Mouse (Mus musculus) thymus, adult 2 months (tissue): ENCODE measurements around the gene Mrm3. TPM values are rescaled to one million over a fixed set of nuclear protein-coding genes. Genes with fewer than 3 reads are reported as not detected.

ENCODE experiments used
- DNase-seq: peaks from one replicate; pipeline ENCODE4 v3.0.0; 2021
- H3K27ac ChIP-seq: fragments of 200-500 bp; 2 replicates; pipeline ENCODE4 v1.5.1; 2012; ENCODE audit warnings: low read length, control low read depth; ENCODE audit not compliant: control insufficient read depth, insufficient read depth
- H3K27me3 ChIP-seq: fragments of 200-500 bp; 2 replicates; pipeline ENCODE4 v1.6.1; 2012; ENCODE audit warnings: mild to moderate bottlenecking, low read length, moderate library complexity, mixed read lengths; ENCODE audit not compliant: control insufficient read depth, insufficient read depth
- H3K36me3 ChIP-seq: fragments of 200-500 bp; 2 replicates; pipeline ENCODE4 v1.6.1; 2012; ENCODE audit warnings: mild to moderate bottlenecking, low read length, moderate library complexity; ENCODE audit not compliant: control insufficient read depth, insufficient read depth
- H3K4me1 ChIP-seq: fragments of 200-500 bp; replicated peaks from 2 replicates; pipeline ENCODE4 v1.6.1; 2012; ENCODE audit warnings: low read length; ENCODE audit not compliant: control insufficient read depth, insufficient read depth
- H3K4me3 ChIP-seq: fragments of 200-500 bp; 2 replicates; pipeline ENCODE4 v1.5.1; 2012; ENCODE audit warnings: mild to moderate bottlenecking, low read length, control low read depth, moderate library complexity; ENCODE audit not compliant: control insufficient read depth, insufficient read depth
- CTCF ChIP-seq: fragments of 200-500 bp; IDR thresholded peaks from 2 replicates; pipeline ENCODE4 v1.5.1; 2012; ENCODE audit warnings: mild to moderate bottlenecking, control low read depth, low read length, moderate library complexity, borderline replicate concordance; ENCODE audit not compliant: control insufficient read depth, poor library complexity, insufficient read depth; ENCODE audit errors: extremely low read depth
- POLR2A ChIP-seq: fragments of 200-500 bp; IDR thresholded peaks from 2 replicates; pipeline ENCODE4 v1.6.1; 2012; ENCODE audit warnings: mild to moderate bottlenecking, low read length, control low read depth, moderate library complexity; ENCODE audit not compliant: control insufficient read depth, poor library complexity, insufficient read depth; ENCODE audit errors: extremely low read depth
- WGBS: fragments of 180-500 bp; shearing (Covaris S2); methylation state at CpG from one replicate; pipeline ENCODE4 v1.1.7; 2018; 5-methylcytosine and 5-hydroxymethylcytosine counted together
- polyA plus RNA-seq: library from polyadenylated mRNA; depleted of rRNA; stranded (reverse); fragments of >200 nt; gene quantifications from 2 replicates; pipeline ENCODE4 v1.2.3, GENCODE M21; 2012

Gene Mrm3
- polyA plus RNA-seq, 1 experiment, result 7.6 TPM

- no peak for TF ChIP-seq POLR2A
- TF ChIP-seq CTCF, result no peak
- Histone ChIP-seq H3K27me3 (no peaks in the 10 kb centered on the region), H3K27ac (no peak overlapping the region), H3K36me3 (no peaks in the 10 kb centered on the region), H3K4me1 (no peaks in the 10 kb centered on the region), H3K4me3 (no peak overlapping the region)
- WGBS, result 93% methylated on average over 6 of the region's 6 CpGs
- DNase-seq, result no peak
Measured at GRCm38 (mm10) chr11:76268521-76269065, 25.1 kb downstream of the Mrm3 start.

GRCm38 (mm10) chr11:76272440-76272839 is 28.9 kb downstream of the Mrm3 start:
- no peak overlapping the region for H3K4me3 ChIP-seq
- H3K36me3 ChIP-seq, result no peaks in the 10 kb centered on the region
- no peak for DNase-seq
- no peak overlapping the region for H3K27ac ChIP-seq
- WGBS, result 91% methylated on average over 4 of the region's 4 CpGs
- no peaks in the 10 kb centered on the region for H3K4me1 ChIP-seq
- TF ChIP-seq CTCF (no peak), POLR2A (no peak)
- no peaks in the 10 kb centered on the region for H3K27me3 ChIP-seq

GRCm38 (mm10) chr11:76278960-76279852 is 35.7 kb downstream of the Mrm3 start:
- no peak for DNase-seq
- Histone ChIP-seq H3K27ac (no peak overlapping the region), H3K4me3 (no peak overlapping the region), H3K36me3 (no peaks in the 10 kb centered on the region), H3K4me1 (no peaks in the 10 kb centered on the region), H3K27me3 (no peaks in the 10 kb centered on the region)
- TF ChIP-seq CTCF (no peak), POLR2A (no peak)
- 89% methylated on average over 14 of the region's 14 CpGs for WGBS

GRCm38 (mm10) chr11:76279971-76280370 is 36.5 kb downstream of the Mrm3 start:
- Histone ChIP-seq H3K4me3 (no peak overlapping the region), H3K27ac (no peak overlapping the region), H3K27me3 (no peaks in the 10 kb centered on the region), H3K4me1 (no peaks in the 10 kb centered on the region), H3K36me3 (no peaks in the 10 kb centered on the region)
- no peak for TF ChIP-seq POLR2A
- no peak for TF ChIP-seq CTCF
- DNase-seq, result no peak
- WGBS, result 85% methylated on average over 2 of the region's 2 CpGs

GRCm38 (mm10) chr11:76283841-76284240 is 40.3 kb downstream of the Mrm3 start:
- Histone ChIP-seq H3K4me3 (no peak overlapping the region), H3K27ac (no peak overlapping the region), H3K4me1 (no peaks in the 10 kb centered on the region), H3K36me3 (no peaks in the 10 kb centered on the region), H3K27me3 (no peaks in the 10 kb centered on the region)
- no peak for DNase-seq
- TF ChIP-seq CTCF, result no peak
- TF ChIP-seq POLR2A, result no peak
- WGBS, result 95% methylated on average over 6 of the region's 6 CpGs

GRCm38 (mm10) chr11:76285431-76286075 is 42.0 kb downstream of the Mrm3 start:
- Histone ChIP-seq H3K27ac (no peak overlapping the region), H3K36me3 (no peaks in the 10 kb centered on the region), H3K27me3 (no peaks in the 10 kb centered on the region), H3K4me3 (no peak overlapping the region), H3K4me1 (no peaks in the 10 kb centered on the region)
- TF ChIP-seq POLR2A, result no peak
- no peak for TF ChIP-seq CTCF
- no peak for DNase-seq
- 36% methylated on average over 7 of the region's 7 CpGs for WGBS
